In genomic region chr14:20208435-20208834, GRCm38 (mm10) we compare ENCODE assay signal across 11 mouse cellular contexts. TPM values are rescaled to one million over a fixed set of nuclear protein-coding genes. Genes with fewer than 3 reads are reported as not detected.
DNase-seq lines count a peak whose midpoint lies in the region; ATAC-seq lines count a peak whose summit lies in the region.
"Had no signal": no experiment of that assay in that cellular context is flagged by ENCODE, and none has a peak within 500 bp of the region (broad histone marks: within the 10 kb centered on the region; RNA-seq: fewer than 3 reads in every experiment).

No protein-coding gene starts in this region.

- no peak overlapping the region for H3K27ac ChIP-seq in forebrain, embryonic 12.5 days
- no peak overlapping the region for H3K27ac ChIP-seq in forebrain, embryonic 13.5 days
- H3K27ac ChIP-seq in liver, embryonic 11.5 days (ENCODE audit: low read depth, low read length), result no peak overlapping the region; the same call in 1 of the 2 replicates
- H3K27ac ChIP-seq in stomach, embryonic 16.5 days (ENCODE audit: low read length), result 0 out of 2 replicates have a peak overlapping the region, but pooled peaks have one; percentile 71
- H3K27ac ChIP-seq: embryonic facial prominence, embryonic 12.5 days; limb, embryonic 15.5 days had no signal

- H3K9ac ChIP-seq in forebrain, embryonic 12.5 days, result no peak overlapping the region
- H3K9ac ChIP-seq in forebrain, embryonic 13.5 days, result no peak overlapping the region
- no peak overlapping the region for H3K9ac ChIP-seq in liver, embryonic 11.5 days (ENCODE audit: low read depth, low read length)
- H3K9ac ChIP-seq in stomach, embryonic 16.5 days (ENCODE audit: low read length), result no peak overlapping the region
- H3K9ac ChIP-seq: embryonic facial prominence, embryonic 12.5 days; limb, embryonic 15.5 days had no signal

- 23% methylated on average over 6 of the region's 6 CpGs for WGBS in forebrain, embryonic 12.5 days
- 23% methylated on average over 6 of the region's 6 CpGs for WGBS in forebrain, embryonic 13.5 days
- 19% methylated on average over 6 of the region's 6 CpGs for WGBS in liver, embryonic 11.5 days
- WGBS in stomach, embryonic 16.5 days, result 11% methylated on average over 6 of the region's 6 CpGs

- no peaks in the 10 kb centered on the region for H3K36me3 ChIP-seq in forebrain, embryonic 12.5 days (replicated peaks)
- H3K36me3 ChIP-seq in forebrain, embryonic 13.5 days (ENCODE audit: poor library complexity, severe bottlenecking), result no peaks in the 10 kb centered on the region
- H3K36me3 ChIP-seq in liver, embryonic 11.5 days (ENCODE audit: control insufficient read depth, insufficient read depth, low read length), result no peaks in the 10 kb centered on the region
- no peaks in the 10 kb centered on the region for H3K36me3 ChIP-seq in stomach, embryonic 16.5 days (ENCODE audit: control insufficient read depth, insufficient read depth, low read length)
- H3K36me3 ChIP-seq: embryonic facial prominence, embryonic 12.5 days; limb, embryonic 15.5 days had no signal

- peak; percentile 44; the same call in 1 of the 2 replicates for ATAC-seq in forebrain, embryonic 12.5 days (ENCODE audit: low FRiP score)
- ATAC-seq in forebrain, embryonic 13.5 days, result no peak; the same call in 1 of the 2 replicates
- peak; percentile 66 for ATAC-seq in liver, embryonic 11.5 days (replicated peaks; ENCODE audit: low FRiP score)
- ATAC-seq in stomach, embryonic 16.5 days (ENCODE audit: insufficient read depth, low FRiP score), result peak; percentile 94
- ATAC-seq in CD4-positive, CD25-positive, alpha-beta regulatory T cell, adult 4 months, result no peak

- peak; percentile 19 for DNase-seq in ovary, postnatal 36 days (ENCODE audit: low spot score)
- DNase-seq in ovary, postnatal 14 days (ENCODE audit: low spot score), result no peak
- DNase-seq in liver, embryonic 11.5 days (ENCODE audit: low spot score), result no peak
- no peak for DNase-seq in adrenal gland, adult 2 months
- DNase-seq: heart, postnatal 36 days had no signal

- no peaks in the 10 kb centered on the region for H3K9me3 ChIP-seq in forebrain, embryonic 12.5 days
- no peaks in the 10 kb centered on the region for H3K9me3 ChIP-seq in forebrain, embryonic 13.5 days (replicated peaks)
- H3K9me3 ChIP-seq in liver, embryonic 11.5 days (ENCODE audit: control insufficient read depth, low read length), result no peaks in the 10 kb centered on the region
- H3K9me3 ChIP-seq in stomach, embryonic 16.5 days (replicated peaks; ENCODE audit: control insufficient read depth, low read length), result no peaks in the 10 kb centered on the region
- H3K9me3 ChIP-seq: embryonic facial prominence, embryonic 12.5 days; limb, embryonic 15.5 days had no signal

- no peak overlapping the region for H3K4me3 ChIP-seq in forebrain, embryonic 12.5 days (replicated peaks)
- H3K4me3 ChIP-seq in forebrain, embryonic 13.5 days, result no peak overlapping the region
- H3K4me3 ChIP-seq in liver, embryonic 11.5 days (ENCODE audit: low read depth, low read length), result no peak overlapping the region
- H3K4me3 ChIP-seq in stomach, embryonic 16.5 days (replicated peaks; ENCODE audit: low read length), result no peak overlapping the region
- H3K4me3 ChIP-seq: embryonic facial prominence, embryonic 12.5 days; limb, embryonic 15.5 days had no signal

- H3K4me2 ChIP-seq in forebrain, embryonic 12.5 days, result no peak overlapping the region
- H3K4me2 ChIP-seq in forebrain, embryonic 13.5 days, result no peak overlapping the region
- no peak overlapping the region for H3K4me2 ChIP-seq in liver, embryonic 11.5 days
- no peak overlapping the region for H3K4me2 ChIP-seq in stomach, embryonic 16.5 days (ENCODE audit: low read depth, low read length)
- H3K4me2 ChIP-seq: embryonic facial prominence, embryonic 12.5 days; limb, embryonic 15.5 days had no signal

- peaks cover 16% of the 10 kb centered on the region for H3K4me1 ChIP-seq in forebrain, embryonic 12.5 days
- H3K4me1 ChIP-seq in forebrain, embryonic 13.5 days, result peaks cover 12% of the 10 kb centered on the region
- H3K4me1 ChIP-seq in liver, embryonic 11.5 days (replicated peaks; ENCODE audit: control insufficient read depth, insufficient read depth, low read length), result peaks cover 19% of the 10 kb centered on the region
- H3K4me1 ChIP-seq in stomach, embryonic 16.5 days (ENCODE audit: control insufficient read depth, insufficient read depth, low read length), result 0 out of 2 replicates have a peak, but pooled peaks cover 4% of the 10 kb centered on the region
- H3K4me1 ChIP-seq: embryonic facial prominence, embryonic 12.5 days; limb, embryonic 15.5 days had no signal

- H3K27me3 ChIP-seq in forebrain, embryonic 12.5 days, result no peaks in the 10 kb centered on the region
- no peaks in the 10 kb centered on the region for H3K27me3 ChIP-seq in forebrain, embryonic 13.5 days
- H3K27me3 ChIP-seq in liver, embryonic 11.5 days (replicated peaks; ENCODE audit: control insufficient read depth, insufficient read depth, low read length), result no peaks in the 10 kb centered on the region
- H3K27me3 ChIP-seq in stomach, embryonic 16.5 days (ENCODE audit: control insufficient read depth, insufficient read depth, low read length), result no peaks in the 10 kb centered on the region
- H3K27me3 ChIP-seq: embryonic facial prominence, embryonic 12.5 days; limb, embryonic 15.5 days had no signal

RNA-seq across cellular contexts. Expression of gene Kcnk5, which starts 26.8 kb away (rescaled TPM):
- polyA plus RNA-seq in forebrain, embryonic 12.5 days (2016; fragmentation: Nextera tagmentation; extraction: Ambion mirVana), result 12.5 and 13.8 TPM in 2 replicates
- polyA plus RNA-seq in forebrain, embryonic 13.5 days (2015; fragmentation: Nextera tagmentation; extraction: Ambion mirVana), result 7.3 and 9.0 TPM in 2 replicates
- polyA plus RNA-seq in liver, embryonic 11.5 days (2014; fragmentation: Nextera tagmentation; extraction: Ambion mirVana), result 9.6 and 10.1 TPM in 2 replicates
- polyA plus RNA-seq in stomach, embryonic 16.5 days (2015; fragmentation: Nextera tagmentation; extraction: Ambion mirVana), result 8.7 and 9.5 TPM in 2 replicates
- polyA plus RNA-seq in CD4-positive, CD25-positive, alpha-beta regulatory T cell, adult 4 months (2017; shearing (Covaris generic)), result 1 to 10 TPM; 1.3 to 4.4 TPM
- total RNA-seq in adrenal gland, adult 2 months (2021), result 1 to 10 TPM; 8.6 to 9.5 TPM
- 6.4 and 9.8 TPM in 2 replicates for polyA plus RNA-seq in adrenal gland, adult 2 months (2012; rRNA removed)

Comparison
In these comparisons a context has a peak if more than half of its experiments do, and no peak if none do; other contexts are left out.
1. ATAC-seq: peak in forebrain, embryonic 12.5 days (single experiment), liver, embryonic 11.5 days (single experiment) and stomach, embryonic 16.5 days (single experiment); none in forebrain, embryonic 13.5 days (single experiment) and CD4-positive, CD25-positive, alpha-beta regulatory T cell, adult 4 months (single experiment).